Mouse (Mus musculus) cerebellum, adult 18-20 months (tissue): Measurements from ENCODE around the gene 4930516K23Rik.

Experiments
- DNase-seq, 2 experiments: peaks; one replicate each; pipeline ENCODE4 v3.0.0; 2021

4930516K23Rik gene

GRCm38 (mm10) chr7:104061345-104061744 lies at the start of gene 4930516K23Rik:
TSS of gene 4930516K23Rik (minus strand) at chr7:104061445.
- no peak for DNase-seq

GRCm38 (mm10) chr7:104104757-104104972 lies 43.4 kb upstream of the 4930516K23Rik start, which contains the start of gene Olfr646:
TSS of gene Olfr646 (plus strand) at chr7:104104873.
- DNase-seq = no peak

- no peak for DNase-seq
These were observed 42.9 kb upstream of the 4930516K23Rik start for GRCm38 (mm10) chr7:104103913-104104756.

GRCm38 (mm10) chr7:104085365-104085764 lies 24.1 kb upstream of the 4930516K23Rik start, which contains the start of gene Olfr645:
TSS of gene Olfr645 (minus strand) at chr7:104085465.
- DNase-seq = no peak

GRCm38 (mm10) chr7:104071769-104072168 lies 10.5 kb upstream of the 4930516K23Rik start, which contains the start of gene Olfr644:
TSS of gene Olfr644 (minus strand) at chr7:104071869.
- no peak for DNase-seq

GRCm38 (mm10) chr7:104059215-104059614 lies 2.0 kb downstream of the 4930516K23Rik start:
- no peak for DNase-seq

GRCm38 (mm10) chr7:104052566-104052965 lies 8.7 kb downstream of the 4930516K23Rik start, which contains the start of gene Olfr642:
TSS of gene Olfr642 (minus strand) at chr7:104052666.
- DNase-seq = no peak

- DNase-seq = no peak
These were observed 10.5 kb downstream of the 4930516K23Rik start for GRCm38 (mm10) chr7:104050745-104051144.

- DNase-seq = no peak
These were observed 26.1 kb downstream of the 4930516K23Rik start, which contains the start of gene Olfr641 for GRCm38 (mm10) chr7:104035145-104035544. TSS of gene Olfr641 (plus strand) at chr7:104035445.

- no peak for DNase-seq
These were observed 34.3 kb downstream of the 4930516K23Rik start for GRCm38 (mm10) chr7:104026978-104027377.

GRCm38 (mm10) chr7:104025473-104025872 lies 35.8 kb downstream of the 4930516K23Rik start, which contains the start of gene Olfr640:
TSS of gene Olfr640 (minus strand) at chr7:104025573.
- no peak for DNase-seq

- no peak for DNase-seq
These were observed 39.6 kb downstream of the 4930516K23Rik start for GRCm38 (mm10) chr7:104021651-104022050.

- DNase-seq = no peak
These were observed 42.3 kb downstream of the 4930516K23Rik start for GRCm38 (mm10) chr7:104018953-104019352.

GRCm38 (mm10) chr7:104017203-104017602 lies 44.0 kb downstream of the 4930516K23Rik start, which contains the start of gene Olfr639:
TSS of gene Olfr639 (minus strand) at chr7:104017303.
- no peak for DNase-seq
